Mouse (Mus musculus): ENCODE results near the gene Lef1.

DNA sequence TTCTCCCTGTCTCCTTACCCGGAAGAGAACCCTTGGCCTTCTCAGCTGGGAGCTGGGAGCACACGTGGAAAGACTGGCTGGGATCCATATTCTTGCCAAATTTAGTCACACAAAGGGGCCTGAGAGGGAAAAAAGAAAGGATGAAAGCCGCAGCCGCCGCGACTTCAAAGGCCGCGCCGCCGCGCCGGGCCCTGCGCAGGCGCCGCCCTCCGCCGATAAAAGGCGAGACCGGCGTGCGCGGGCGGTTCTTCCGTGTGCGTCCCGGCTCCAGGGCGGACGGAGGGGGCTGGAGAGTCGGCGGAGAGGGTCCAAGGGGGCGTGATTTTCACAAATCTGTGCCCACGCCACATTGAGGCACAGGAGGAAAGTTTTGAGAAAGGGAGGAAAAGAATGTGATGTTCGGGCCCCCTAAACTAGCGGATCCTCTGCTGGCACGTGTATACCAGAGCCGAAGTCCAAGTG is 4.3 kb upstream of the Lef1 start:
- TF ChIP-seq CTCF (IDR thresholded peaks at IDR 0.05) (no peak), POLR2A (IDR thresholded peaks at IDR 0.05; ENCODE audit: insufficient read depth, low read depth, low read length) (no peak), EP300 (IDR thresholded peaks at IDR 0.05; ENCODE audit: insufficient read depth, low read depth, low read length) (no peak)

Measured in heart, adult 2 months (tissue).